Mouse (Mus musculus) small intestine, adult 2 months (tissue): ENCODE measurements around the gene Trip11.

Source experiments
- CTCF ChIP-seq: fragments of 200-500 bp; IDR thresholded peaks from 2 replicates; pipeline ENCODE4 v1.5.1; 2012; ENCODE audit warnings: low read depth, mild to moderate bottlenecking, control low read depth, inconsistent platforms, low read length, moderate library complexity, mixed read lengths; ENCODE audit not compliant: insufficient replicate concordance, insufficient read length; ENCODE audit errors: extremely low read depth
- POLR2A ChIP-seq: fragments of 200-500 bp; IDR thresholded peaks from 2 replicates; pipeline ENCODE4 v1.6.1; 2012; ENCODE audit warnings: low read depth, mild to moderate bottlenecking, control low read depth, inconsistent platforms, low read length, moderate library complexity

DNA sequence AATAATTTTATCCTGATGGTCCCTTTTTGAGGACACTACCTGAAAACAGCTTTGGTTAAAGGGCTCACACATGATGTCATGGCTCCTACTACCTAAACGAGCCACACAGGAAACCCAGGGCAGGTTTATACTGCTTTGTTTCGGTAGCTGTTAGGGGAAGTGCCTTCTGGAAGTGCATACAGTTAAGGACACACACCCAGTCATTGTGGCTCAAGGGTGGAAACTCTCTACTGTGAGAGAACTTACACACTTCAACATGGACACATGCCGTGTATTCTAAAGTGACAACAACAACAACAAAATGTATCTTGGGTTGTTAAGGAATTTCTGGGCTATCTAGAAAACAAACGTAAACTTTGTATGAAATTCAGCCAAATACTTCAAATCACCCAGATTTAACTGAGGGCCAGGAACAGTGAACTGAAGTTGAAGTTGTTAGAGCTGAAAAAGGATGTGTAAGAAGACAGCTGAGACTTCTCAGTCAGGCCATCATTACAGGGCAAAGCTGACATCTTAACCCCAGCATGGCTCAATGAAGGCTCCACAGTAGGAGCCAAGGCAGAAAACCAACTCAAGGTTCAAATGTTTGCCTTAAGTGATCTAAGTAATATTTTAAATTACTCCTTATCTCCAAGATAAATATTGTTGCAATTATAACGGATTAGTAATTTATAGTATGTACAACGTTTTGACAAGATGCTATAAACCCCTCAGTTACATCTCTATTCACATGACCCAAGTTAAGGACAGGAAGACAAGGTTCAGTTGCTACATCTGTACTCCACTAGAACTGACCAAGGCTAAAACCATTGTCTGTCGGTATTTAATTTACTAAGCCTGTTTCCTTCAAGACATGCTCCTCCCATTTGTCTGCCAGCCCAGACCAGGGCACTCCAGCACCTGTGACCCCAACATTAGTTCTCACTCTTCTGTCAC is 80.6 kb downstream of the Trip11 start:
- TF ChIP-seq POLR2A (no peak), CTCF (no peak)
